Mouse (Mus musculus) layer of hippocampus, postnatal 10 days (tissue): ENCODE results near the gene Aes. TPM values are rescaled to one million over a fixed set of nuclear protein-coding genes. Genes with fewer than 3 reads are reported as not detected.

Source experiments
- total RNA-seq, 2 experiments: library from RNA; stranded (reverse); gene quantifications; 2 replicates each; pipeline ENCODE4 v1.2.3; 2021

Gene Aes
- total RNA-seq, 2 experiments from 2014 or later = 582 to 612 TPM

Other genes with a start within 250 kb of the Aes start
- gene Cactin, start 238.4 kb upstream of the Aes start, total RNA-seq = 10 to 100 TPM; 24.7 to 25.6 TPM
- gene Tbxa2r, start 230.8 kb upstream of the Aes start, total RNA-seq = 1 to 10 TPM; 1.9 to 2.9 TPM
- gene Gipc3, start 216.2 kb upstream of the Aes start, total RNA-seq = 1 to 10 TPM in 1 of 2 experiments, under 1 TPM in 1; 0.94 to 1.2 TPM
- 10 to 100 TPM; 25.1 to 30.9 TPM for gene Hmg20b, start 209.0 kb upstream of the Aes start, total RNA-seq
- 10 to 100 TPM; 37.0 to 40.8 TPM for gene Mfsd12, start 202.0 kb upstream of the Aes start, total RNA-seq
- gene 4930404N11Rik, start 193.7 kb upstream of the Aes start, total RNA-seq = under 1 TPM; 0.57 to 0.74 TPM
- 10 to 100 TPM; 81.2 to 85.2 TPM for gene Fzr1, start 181.0 kb upstream of the Aes start, total RNA-seq
- gene Dohh, start 175.1 kb upstream of the Aes start, total RNA-seq = 10 to 100 TPM; 72.0 to 77.3 TPM
- 1 to 10 TPM; 2.3 to 4.5 TPM for gene Gm48551, start 175.0 kb upstream of the Aes start, total RNA-seq
- gene Gm48552, start 170.5 kb upstream of the Aes start, total RNA-seq = 1 to 10 TPM; 1.1 to 3.5 TPM
- gene Smim24, start 166.4 kb upstream of the Aes start, total RNA-seq = 1 to 10 TPM; 2.6 to 3.0 TPM
- gene Nfic, start 103.9 kb upstream of the Aes start, total RNA-seq = 10 to 100 TPM; 51.2 to 55.8 TPM
- 100 to 1,000 TPM; 259 to 261 TPM for gene Celf5, start 76.8 kb upstream of the Aes start, total RNA-seq
- gene Ncln, start 63.1 kb upstream of the Aes start, total RNA-seq = 100 to 1,000 TPM in 1 of 2 experiments, 10 to 100 TPM in 1; 89.3 to 116 TPM
- under 1 TPM in 1 of 2 experiments, not detected in 1; 0.30 TPM for gene S1pr4, start 59.4 kb upstream of the Aes start, total RNA-seq
- gene Gna15, start 35.3 kb upstream of the Aes start, total RNA-seq = 1 to 10 TPM; 1.9 to 3.2 TPM
- gene Gna11, start 14.3 kb upstream of the Aes start, total RNA-seq = 100 to 1,000 TPM; 124 to 125 TPM
- gene Tle2, start 15.1 kb downstream of the Aes start, total RNA-seq = 10 to 100 TPM; 25.6 to 26.6 TPM
- 1 to 10 TPM; 1.7 to 2.4 TPM for gene Tle6, start 41.6 kb downstream of the Aes start, total RNA-seq
- gene BC025920, start 46.8 kb downstream of the Aes start, total RNA-seq = 1 to 10 TPM; 2.0 TPM
- 10 to 100 TPM; 28.9 to 31.4 TPM for gene Sirt6, start 68.3 kb downstream of the Aes start, total RNA-seq
- 10 to 100 TPM; 28.5 to 40.6 TPM for gene Ankrd24, start 69.1 kb downstream of the Aes start, total RNA-seq
- gene Gm10778, start 89.6 kb downstream of the Aes start, total RNA-seq = 1 to 10 TPM; 5.1 to 5.4 TPM
- gene Zfp433, start 145.3 kb downstream of the Aes start, total RNA-seq = 10 to 100 TPM; 11.3 to 12.4 TPM
- gene Gm3055, start 211.7 kb downstream of the Aes start, total RNA-seq = 1 to 10 TPM; 6.8 to 8.3 TPM